Mouse (Mus musculus) lung, adult 2 months (tissue): ENCODE data around the gene Etfdh.

Source experiments
- CTCF ChIP-seq: fragments of 200-500 bp; IDR thresholded peaks from 2 replicates; pipeline ENCODE4 v1.5.1; 2011; ENCODE audit warnings: mild to moderate bottlenecking, low read length, control low read depth; ENCODE audit not compliant: insufficient read depth
- POLR2A ChIP-seq: fragments of 200-500 bp; IDR thresholded peaks from 2 replicates; pipeline ENCODE4 v1.6.1; 2011; ENCODE audit warnings: low read depth, mild to moderate bottlenecking, control low read depth, low read length, borderline replicate concordance; ENCODE audit errors: extremely low read depth

- TF ChIP-seq POLR2A (no peak), CTCF (no peak)
Measured at GRCm38 (mm10) chr3:79563511-79563910, 65.8 kb downstream of the Etfdh start.
